Mouse (Mus musculus) liver, embryonic 14.5 days (tissue): ENCODE measurements around the gene Aldh1l1.

Source experiments
- CTCF ChIP-seq: IDR thresholded peaks from 2 replicates; pipeline ENCODE4 v1.5.1; 2016; ENCODE audit warnings: antibody characterized with exemption, low read depth, control low read depth
- EP300 ChIP-seq: IDR thresholded peaks from 2 replicates; pipeline ENCODE4 v1.6.1; 2016; ENCODE audit warnings: antibody characterized with exemption, low read depth

DNA sequence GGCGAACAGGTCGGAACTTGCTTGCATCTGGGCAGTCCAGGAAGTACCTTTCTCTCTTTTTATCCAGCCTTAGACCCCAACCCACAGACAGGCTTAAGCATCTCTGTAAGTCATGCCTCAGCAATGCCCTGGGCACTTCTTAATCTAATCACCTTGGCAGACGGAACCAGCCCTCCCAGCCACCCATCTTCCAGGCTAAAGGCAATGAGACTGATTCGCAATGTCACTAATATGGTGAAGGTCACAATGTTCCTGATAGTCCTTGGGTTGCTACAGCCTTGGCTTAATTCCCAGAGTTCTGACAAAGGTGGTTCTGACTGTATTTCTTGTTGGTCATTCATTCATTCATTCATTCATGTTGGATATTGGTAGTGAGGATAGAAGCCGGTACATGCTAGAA lies 124.0 kb downstream of the Aldh1l1 start:
- TF ChIP-seq CTCF (no peak), EP300 (no peak)
